ENCODE assay signal across 8 mouse cellular contexts in the genomic region with DNA sequence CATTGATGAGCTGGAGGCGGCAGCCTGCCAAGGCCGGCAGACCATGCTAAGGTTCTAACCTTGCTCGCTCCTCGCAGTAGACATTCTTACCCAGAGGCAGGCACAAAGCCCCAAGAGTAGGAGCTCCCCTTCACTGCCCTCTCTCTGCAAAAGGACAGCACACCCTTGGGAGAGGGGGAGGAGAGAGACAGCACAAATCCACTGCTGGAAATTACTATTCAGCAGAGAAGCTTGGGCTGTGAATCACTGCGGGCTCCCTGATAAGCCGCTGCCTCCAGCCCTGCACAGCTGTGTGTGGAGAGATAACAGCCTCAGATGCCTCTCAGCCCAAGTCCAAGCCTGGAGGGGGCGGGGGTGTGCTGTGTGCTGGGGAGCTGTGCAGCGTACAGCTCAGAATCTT. TPM values are rescaled to one million over a fixed set of nuclear protein-coding genes. Genes with fewer than 3 reads are reported as not detected.
DNase-seq lines count a peak whose midpoint lies in the region; ATAC-seq and TF ChIP-seq lines count a peak whose summit lies in the region.

No protein-coding gene starts in this region.

- no peak overlapping the region for H3K4me3 ChIP-seq in lung, embryonic 14.5 days (ENCODE audit: low read depth, low read length)
- H3K4me3 ChIP-seq in lung, adult 2 months (replicated peaks; ENCODE audit: extremely low read depth, low read depth, low read length): no peak overlapping the region
- peak overlapping the region; percentile 56 for H3K4me3 ChIP-seq in heart, embryonic 13.5 days
- peak overlapping the region; percentile 11; the same call in 1 of the 2 replicates for H3K4me3 ChIP-seq in midbrain, embryonic 14.5 days (replicated peaks; ENCODE audit: low read depth, low read length)
- H3K4me3 ChIP-seq in stomach, embryonic 16.5 days (replicated peaks; ENCODE audit: low read length): no peak overlapping the region

- peak overlapping the region; percentile 23 for H3K4me2 ChIP-seq in lung, embryonic 14.5 days
- peak overlapping the region; percentile 97 for H3K4me2 ChIP-seq in heart, embryonic 13.5 days
- peak overlapping the region; percentile 87 for H3K4me2 ChIP-seq in midbrain, embryonic 14.5 days (ENCODE audit: low read length)
- H3K4me2 ChIP-seq in stomach, embryonic 16.5 days (ENCODE audit: low read depth, low read length): peak overlapping the region; percentile 16; the same call in 1 of the 2 replicates

- peak overlapping the region; percentile 32; the same call in 1 of the 2 replicates for H3K27ac ChIP-seq in lung, embryonic 14.5 days (ENCODE audit: low read depth)
- peak overlapping the region; percentile 82 for H3K27ac ChIP-seq in heart, embryonic 13.5 days (replicated peaks)
- H3K27ac ChIP-seq in midbrain, embryonic 14.5 days (replicated peaks; ENCODE audit: low read depth, low read length): peak overlapping the region; percentile 85
- H3K27ac ChIP-seq in stomach, embryonic 16.5 days (ENCODE audit: low read length): no peak overlapping the region

- peak; percentile 88 for ATAC-seq in lung, embryonic 14.5 days (ENCODE audit: insufficient read depth)
- ATAC-seq in heart, embryonic 13.5 days (ENCODE audit: extremely low read depth, insufficient number of reproducible peaks, low FRiP score, low TSS enrichment): peak; percentile 78
- peak; percentile 86 for ATAC-seq in midbrain, embryonic 14.5 days (ENCODE audit: low FRiP score, low TSS enrichment)
- peak; percentile 82 for ATAC-seq in stomach, embryonic 16.5 days (ENCODE audit: insufficient read depth, low FRiP score)

- DNase-seq in lung, embryonic 14.5 days: peak; percentile 71
- no peak for DNase-seq in lung, adult 2 months
- DNase-seq in embryo, embryonic 9.5 days (ENCODE audit: extremely low spot score): peak; percentile 49
- peak; percentile 53 for DNase-seq in kidney, postnatal 14 days
- DNase-seq in midbrain, embryonic 14.5 days: peak; percentile 88
- no peak for DNase-seq in gastrocnemius, adult 18-20 months (ENCODE audit: low spot score)

- H3K9me3 ChIP-seq in lung, embryonic 14.5 days (ENCODE audit: low read depth, low read length): no peaks in the 10 kb centered on the region
- H3K9me3 ChIP-seq in heart, embryonic 13.5 days: no peaks in the 10 kb centered on the region
- H3K9me3 ChIP-seq in midbrain, embryonic 14.5 days (ENCODE audit: control insufficient read depth, low read length): no peaks in the 10 kb centered on the region
- H3K9me3 ChIP-seq in stomach, embryonic 16.5 days (replicated peaks; ENCODE audit: control insufficient read depth, low read length): no peaks in the 10 kb centered on the region

- WGBS in lung, embryonic 14.5 days: 2% methylated on average over 8 of the region's 8 CpGs
- 5% methylated on average over 8 of the region's 8 CpGs for WGBS in lung, adult 2 months
- WGBS in heart, embryonic 13.5 days: 0% methylated on average over 8 of the region's 8 CpGs
- WGBS in midbrain, embryonic 14.5 days: 2% methylated on average over 8 of the region's 8 CpGs
- 2% methylated on average over 8 of the region's 8 CpGs for WGBS in stomach, embryonic 16.5 days

- peaks cover 58% of the 10 kb centered on the region for H3K27me3 ChIP-seq in lung, embryonic 14.5 days (ENCODE audit: insufficient read depth, low read length)
- peaks cover 45% of the 10 kb centered on the region for H3K27me3 ChIP-seq in heart, embryonic 13.5 days (replicated peaks)
- peaks cover 40% of the 10 kb centered on the region for H3K27me3 ChIP-seq in midbrain, embryonic 14.5 days (ENCODE audit: control insufficient read depth, insufficient read depth, low read length)
- H3K27me3 ChIP-seq in stomach, embryonic 16.5 days (ENCODE audit: control insufficient read depth, insufficient read depth, low read length): peaks cover 54% of the 10 kb centered on the region

- no peak for TF ChIP-seq POLR2A in lung, adult 2 months (IDR thresholded peaks at IDR 0.05; ENCODE audit: borderline replicate concordance, extremely low read depth, low read depth, low read length)

- peaks cover 15% of the 10 kb centered on the region for H3K4me1 ChIP-seq in lung, embryonic 14.5 days (ENCODE audit: insufficient read depth)
- peaks cover 6% of the 10 kb centered on the region; the same call in 1 of the 2 replicates for H3K4me1 ChIP-seq in lung, adult 2 months (ENCODE audit: control insufficient read depth, insufficient read depth, low read length)
- peaks cover 58% of the 10 kb centered on the region for H3K4me1 ChIP-seq in heart, embryonic 13.5 days
- peaks cover 36% of the 10 kb centered on the region for H3K4me1 ChIP-seq in midbrain, embryonic 14.5 days (ENCODE audit: control insufficient read depth, insufficient read depth, low read length)
- H3K4me1 ChIP-seq in stomach, embryonic 16.5 days (ENCODE audit: control insufficient read depth, insufficient read depth, low read length): peaks cover 17% of the 10 kb centered on the region; the same call in 1 of the 2 replicates

- H3K36me3 ChIP-seq in lung, embryonic 14.5 days (ENCODE audit: insufficient read depth): no peaks in the 10 kb centered on the region
- H3K36me3 ChIP-seq in heart, embryonic 13.5 days: no peaks in the 10 kb centered on the region
- H3K36me3 ChIP-seq in midbrain, embryonic 14.5 days (ENCODE audit: control insufficient read depth, insufficient read depth, low read length): no peaks in the 10 kb centered on the region
- H3K36me3 ChIP-seq in stomach, embryonic 16.5 days (ENCODE audit: control insufficient read depth, insufficient read depth, low read length): no peaks in the 10 kb centered on the region

- no peak overlapping the region; the same call in 1 of the 2 replicates for H3K9ac ChIP-seq in lung, embryonic 14.5 days
- peak overlapping the region; percentile 24 for H3K9ac ChIP-seq in heart, embryonic 13.5 days
- peak overlapping the region; percentile 31; the same call in 1 of the 2 replicates for H3K9ac ChIP-seq in midbrain, embryonic 14.5 days (replicated peaks; ENCODE audit: low read length)
- no peak overlapping the region for H3K9ac ChIP-seq in stomach, embryonic 16.5 days (ENCODE audit: low read length)

- TF ChIP-seq CTCF in lung, embryonic 14.5 days (IDR thresholded peaks at IDR 0.05; ENCODE audit: low read depth): no peak
- no peak for TF ChIP-seq CTCF in lung, adult 2 months (IDR thresholded peaks at IDR 0.05; ENCODE audit: insufficient read depth, low read length)

RNA-seq across cellular contexts. Expression of gene Rpp25, which starts 1.9 kb away (rescaled TPM):
- polyA plus RNA-seq in lung, embryonic 14.5 days (2014; fragmentation: Nextera tagmentation; extraction: Ambion mirVana): 2.3 and 2.4 TPM in 2 replicates
- 1.6 and 2.0 TPM in 2 replicates for polyA plus RNA-seq in lung, adult 2 months (2012; rRNA removed)
- 12.2 and 13.5 TPM in 2 replicates for polyA plus RNA-seq in heart, embryonic 13.5 days (2015; fragmentation: Nextera tagmentation; extraction: Ambion mirVana)
- 28.1 and 30.7 TPM in 2 replicates for polyA plus RNA-seq in midbrain, embryonic 14.5 days (2014; fragmentation: Nextera tagmentation; extraction: Ambion mirVana)
- polyA plus RNA-seq in stomach, embryonic 16.5 days (2015; fragmentation: Nextera tagmentation; extraction: Ambion mirVana): 4.8 and 5.3 TPM in 2 replicates
- total RNA-seq in gastrocnemius, adult 18-20 months (2021): not detected

RNA-seq across cellular contexts. Expression of gene Cox5a, which starts 15.4 kb away (rescaled TPM):
- 527 and 554 TPM in 2 replicates for polyA plus RNA-seq in lung, embryonic 14.5 days (2014; fragmentation: Nextera tagmentation; extraction: Ambion mirVana)
- polyA plus RNA-seq in lung, adult 2 months (2012; rRNA removed): 166 and 181 TPM in 2 replicates
- polyA plus RNA-seq in heart, embryonic 13.5 days (2015; fragmentation: Nextera tagmentation; extraction: Ambion mirVana): 1,286 and 1,445 TPM in 2 replicates
- 832 and 924 TPM in 2 replicates for polyA plus RNA-seq in midbrain, embryonic 14.5 days (2014; fragmentation: Nextera tagmentation; extraction: Ambion mirVana)
- 586 and 601 TPM in 2 replicates for polyA plus RNA-seq in stomach, embryonic 16.5 days (2015; fragmentation: Nextera tagmentation; extraction: Ambion mirVana)
- total RNA-seq in gastrocnemius, adult 18-20 months (2021): 1,000 to 10,000 TPM; 1,174 to 1,300 TPM

RNA-seq across cellular contexts. Expression of gene Fam219b, which starts 31.6 kb away (rescaled TPM):
- 20.2 and 22.4 TPM in 2 replicates for polyA plus RNA-seq in lung, embryonic 14.5 days (2014; fragmentation: Nextera tagmentation; extraction: Ambion mirVana)
- polyA plus RNA-seq in lung, adult 2 months (2012; rRNA removed): 9.5 and 16.9 TPM in 2 replicates
- polyA plus RNA-seq in heart, embryonic 13.5 days (2015; fragmentation: Nextera tagmentation; extraction: Ambion mirVana): 11.4 and 12.8 TPM in 2 replicates
- 23.8 and 24.1 TPM in 2 replicates for polyA plus RNA-seq in midbrain, embryonic 14.5 days (2014; fragmentation: Nextera tagmentation; extraction: Ambion mirVana)
- 17.9 and 19.1 TPM in 2 replicates for polyA plus RNA-seq in stomach, embryonic 16.5 days (2015; fragmentation: Nextera tagmentation; extraction: Ambion mirVana)
- 1 to 10 TPM; 5.6 to 6.3 TPM for total RNA-seq in gastrocnemius, adult 18-20 months (2021)

RNA-seq across cellular contexts. Expression of gene Scamp5, which starts 37.8 kb away (rescaled TPM):
- 4.4 and 4.9 TPM in 2 replicates for polyA plus RNA-seq in lung, embryonic 14.5 days (2014; fragmentation: Nextera tagmentation; extraction: Ambion mirVana)
- polyA plus RNA-seq in lung, adult 2 months (2012; rRNA removed): 10.9 and 12.0 TPM in 2 replicates
- 9.8 and 10.0 TPM in 2 replicates for polyA plus RNA-seq in heart, embryonic 13.5 days (2015; fragmentation: Nextera tagmentation; extraction: Ambion mirVana)
- polyA plus RNA-seq in midbrain, embryonic 14.5 days (2014; fragmentation: Nextera tagmentation; extraction: Ambion mirVana): 98.9 and 109 TPM in 2 replicates
- polyA plus RNA-seq in stomach, embryonic 16.5 days (2015; fragmentation: Nextera tagmentation; extraction: Ambion mirVana): 28.5 and 31.0 TPM in 2 replicates
- 1 to 10 TPM in 1 of 2 experiments, under 1 TPM in 1; 0.98 to 1.2 TPM for total RNA-seq in gastrocnemius, adult 18-20 months (2021)

RNA-seq across cellular contexts. Expression of gene Mpi, which starts 46.9 kb away (rescaled TPM):
- 35.1 and 38.1 TPM in 2 replicates for polyA plus RNA-seq in lung, embryonic 14.5 days (2014; fragmentation: Nextera tagmentation; extraction: Ambion mirVana)
- 18.1 and 28.4 TPM in 2 replicates for polyA plus RNA-seq in lung, adult 2 months (2012; rRNA removed)
- 74.2 and 80.9 TPM in 2 replicates for polyA plus RNA-seq in heart, embryonic 13.5 days (2015; fragmentation: Nextera tagmentation; extraction: Ambion mirVana)
- polyA plus RNA-seq in midbrain, embryonic 14.5 days (2014; fragmentation: Nextera tagmentation; extraction: Ambion mirVana): 53.5 and 56.5 TPM in 2 replicates
- 45.2 and 49.0 TPM in 2 replicates for polyA plus RNA-seq in stomach, embryonic 16.5 days (2015; fragmentation: Nextera tagmentation; extraction: Ambion mirVana)
- total RNA-seq in gastrocnemius, adult 18-20 months (2021): 10 to 100 TPM; 75.0 to 76.2 TPM

Comparison
In these comparisons a context has a peak if more than half of its experiments do, and no peak if none do; other contexts are left out.
1. DNase-seq: peak in lung, embryonic 14.5 days (single experiment), embryo, embryonic 9.5 days (single experiment), kidney, postnatal 14 days (single experiment) and midbrain, embryonic 14.5 days (single experiment); none in lung, adult 2 months (single experiment) and gastrocnemius, adult 18-20 months (single experiment).
2. H3K4me2 ChIP-seq: peak in every context shown above with its lines; median percentile 97 in heart, embryonic 13.5 days; 87 in midbrain, embryonic 14.5 days; 23 in lung, embryonic 14.5 days; 16 in stomach, embryonic 16.5 days.
3. H3K4me3 ChIP-seq: peak in heart, embryonic 13.5 days (single experiment) and midbrain, embryonic 14.5 days (single experiment); none in lung, embryonic 14.5 days (single experiment), lung, adult 2 months (single experiment) and stomach, embryonic 16.5 days (single experiment).
4. H3K9ac ChIP-seq: peak in heart, embryonic 13.5 days (single experiment) and midbrain, embryonic 14.5 days (single experiment); none in lung, embryonic 14.5 days (single experiment) and stomach, embryonic 16.5 days (single experiment).
5. Peak in every context shown above with its lines, with median percentiles within 50 percentile points of each other: ATAC-seq.